Mouse (Mus musculus) ES-Bruce4 (cell line): ENCODE data around the gene Mlc1.

ENCODE experiments used
- CTCF ChIP-seq: IDR thresholded peaks from one replicate; pipeline ENCODE4 v1.8.1; 2011; ENCODE audit warnings: low read depth, low read length
- EP300 ChIP-seq: IDR thresholded peaks from 2 replicates; pipeline ENCODE4 v1.6.1; 2011; ENCODE audit warnings: low read depth, low read length; ENCODE audit not compliant: insufficient read depth
- POLR2A ChIP-seq: IDR thresholded peaks from one replicate; pipeline ENCODE4 v1.8.1; 2011; ENCODE audit warnings: low read length; ENCODE audit not compliant: insufficient read depth

- TF ChIP-seq CTCF = no peak
- TF ChIP-seq POLR2A = no peak
- TF ChIP-seq EP300 = no peak
Observed at GRCm38 (mm10) chr15:88921992-88922310, 56.9 kb downstream of the Mlc1 start.
